Mouse (Mus musculus) forebrain, embryonic 16.5 days (tissue): Measurements from ENCODE around the gene Frmd4a. TPM values are rescaled to one million over a fixed set of nuclear protein-coding genes. Genes with fewer than 3 reads are reported as not detected.
A peak's percentile ranks its signal among the peaks of the same experiment; 100 is the strongest.

Experiments
- ATAC-seq: fragments of 200-750 bp; cut with Nextera tagmentation; 2 replicates; pipeline ENCODE4 v1.8.0; 2017; ENCODE audit warnings: mild to moderate bottlenecking, moderate library complexity
- H3K27ac ChIP-seq: fragments of 300-500 bp; sonication (generic); 2 replicates; pipeline ENCODE4 v1.5.1; 2014; ENCODE audit warnings: low read length, control low read depth
- H3K27me3 ChIP-seq: fragments of 300-500 bp; sonication (generic); replicated peaks from 2 replicates; pipeline ENCODE4 v1.6.1; 2014; ENCODE audit warnings: low read length; ENCODE audit not compliant: control insufficient read depth, insufficient read depth
- H3K36me3 ChIP-seq: fragments of 300-500 bp; sonication (generic); 2 replicates; pipeline ENCODE4 v1.6.1; 2014; ENCODE audit not compliant: control insufficient read depth, insufficient read depth
- H3K4me1 ChIP-seq: fragments of 300-500 bp; sonication (generic); replicated peaks from 2 replicates; pipeline ENCODE4 v1.6.1; 2014; ENCODE audit warnings: low read length; ENCODE audit not compliant: control insufficient read depth, insufficient read depth
- H3K4me2 ChIP-seq: fragments of 300-500 bp; sonication (generic); 2 replicates; pipeline ENCODE4 v1.6.1; 2014; ENCODE audit warnings: mild to moderate bottlenecking, low read length, control low read depth
- H3K4me3 ChIP-seq: fragments of 300-500 bp; sonication (generic); replicated peaks from 2 replicates; pipeline ENCODE4 v1.5.1; 2014; ENCODE audit warnings: mild to moderate bottlenecking, low read length, control low read depth
- H3K9ac ChIP-seq: fragments of 300-500 bp; sonication (generic); replicated peaks from 2 replicates; pipeline ENCODE4 v1.6.1; 2014; ENCODE audit warnings: low read depth, low read length, control low read depth
- H3K9me3 ChIP-seq: fragments of 300-500 bp; sonication (generic); 2 replicates; pipeline ENCODE4 v1.6.1; 2016; ENCODE audit warnings: low read length; ENCODE audit not compliant: control insufficient read depth
- WGBS: fragments of 180-500 bp; shearing (Covaris S2); extraction: QIAGEN DNeasy Blood & Tissue Kit; methylation state at CpG from one replicate; pipeline ENCODE4 v1.1.7; 2014; 5-methylcytosine and 5-hydroxymethylcytosine counted together
- polyA plus RNA-seq: library from polyadenylated mRNA; unstranded; fragments of >200 nt; fragmentation: Nextera tagmentation; extraction: Ambion mirVana; gene quantifications from 2 replicates; pipeline ENCODE4 v1.2.1, GENCODE M21; 2015

Frmd4a gene
- polyA plus RNA-seq, 1 experiment from 2014 or later, result 97.9 TPM

DNA sequence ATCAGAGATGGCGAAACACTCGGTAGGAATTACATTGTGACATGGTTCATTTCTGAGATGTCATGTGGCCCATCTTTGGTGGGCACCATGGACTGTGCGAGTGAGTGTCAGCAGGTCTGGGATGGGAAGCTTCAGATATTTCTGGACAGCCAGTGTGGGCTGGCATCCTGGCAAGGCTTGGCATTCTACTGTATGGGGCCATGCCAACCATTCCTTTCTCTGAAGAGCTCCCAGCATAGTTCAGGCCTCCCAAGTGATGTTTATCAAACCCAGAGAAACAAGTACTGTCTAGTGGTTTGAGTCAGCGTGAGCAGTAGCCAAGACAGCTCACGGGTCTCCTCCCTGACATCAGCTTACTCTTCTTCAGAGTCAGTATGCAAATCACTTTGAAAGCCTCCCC, 551.5 kb downstream of the Frmd4a start:
- Histone ChIP-seq H3K27ac (no peak overlapping the region), H3K9me3 (no peaks in the 10 kb centered on the region), H3K4me1 (no peaks in the 10 kb centered on the region), H3K36me3 (peaks cover 17% of the 10 kb centered on the region), H3K4me2 (no peak overlapping the region), H3K4me3 (no peak overlapping the region), H3K9ac (no peak overlapping the region), H3K27me3 (no peaks in the 10 kb centered on the region)
- WGBS, result 81% methylated on average over 5 of the region's 5 CpGs
- no peak for ATAC-seq

- Histone ChIP-seq H3K9ac (no peak overlapping the region), H3K36me3 (peaks cover 17% of the 10 kb centered on the region), H3K27me3 (no peaks in the 10 kb centered on the region), H3K27ac (no peak overlapping the region), H3K4me3 (no peak overlapping the region), H3K4me2 (no peak overlapping the region), H3K9me3 (no peaks in the 10 kb centered on the region), H3K4me1 (no peaks in the 10 kb centered on the region)
- 86% methylated on average over 10 of the region's 10 CpGs for WGBS
- no peak for ATAC-seq
Observed at GRCm38 (mm10) chr2:4570186-4570861, 552.8 kb downstream of the Frmd4a start.

GRCm38 (mm10) chr2:4572498-4573263, 555.2 kb downstream of the Frmd4a start:
- ATAC-seq, result no peak
- 87% methylated on average over 7 of the region's 7 CpGs for WGBS
- no peak overlapping the region for H3K27ac ChIP-seq
- no peak overlapping the region for H3K4me3 ChIP-seq
- H3K36me3 ChIP-seq, result peaks cover 16% of the 10 kb centered on the region
- no peak overlapping the region for H3K9ac ChIP-seq
- H3K9me3 ChIP-seq, result no peaks in the 10 kb centered on the region
- H3K4me1 ChIP-seq, result no peaks in the 10 kb centered on the region
- H3K27me3 ChIP-seq, result no peaks in the 10 kb centered on the region
- no peak overlapping the region for H3K4me2 ChIP-seq

DNA sequence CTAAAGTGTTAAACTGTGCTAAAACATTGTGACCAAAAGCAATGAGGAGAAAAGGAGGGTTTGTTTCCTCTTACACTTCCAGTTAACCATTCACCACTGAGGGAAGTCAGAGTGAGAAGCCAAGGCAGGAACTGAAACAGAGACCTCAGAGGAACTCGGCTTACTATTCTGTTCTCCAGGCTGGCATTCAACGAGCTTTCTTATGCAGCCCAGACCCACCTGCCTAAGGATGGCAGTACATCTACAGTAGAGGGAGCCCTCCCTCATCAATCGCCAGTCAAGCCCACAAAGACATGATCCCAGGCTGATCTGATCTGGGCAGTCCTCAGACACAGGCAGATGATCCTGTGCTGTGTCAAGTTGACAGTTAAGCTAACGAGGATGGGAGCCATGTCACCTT, 555.9 kb downstream of the Frmd4a start:
- 70% methylated on average over 4 of the region's 4 CpGs for WGBS

GRCm38 (mm10) chr2:4574251-4574650, 556.7 kb downstream of the Frmd4a start:
- no peak overlapping the region for H3K4me3 ChIP-seq
- peaks cover 16% of the 10 kb centered on the region for H3K36me3 ChIP-seq
- no peak for ATAC-seq
- WGBS, result 83% methylated on average over 5 of the region's 5 CpGs
- no peak overlapping the region for H3K4me2 ChIP-seq
- no peak overlapping the region for H3K9ac ChIP-seq
- no peaks in the 10 kb centered on the region for H3K4me1 ChIP-seq
- H3K27ac ChIP-seq, result no peak overlapping the region
- H3K27me3 ChIP-seq, result no peaks in the 10 kb centered on the region
- H3K9me3 ChIP-seq, result no peaks in the 10 kb centered on the region

More for the DNA sequence above, 555.9 kb downstream of the Frmd4a start:
- H3K4me2 ChIP-seq, result no peak overlapping the region
- no peaks in the 10 kb centered on the region for H3K27me3 ChIP-seq
- H3K9me3 ChIP-seq, result no peaks in the 10 kb centered on the region
- H3K9ac ChIP-seq, result no peak overlapping the region
- H3K36me3 ChIP-seq, result peaks cover 16% of the 10 kb centered on the region
- no peak overlapping the region for H3K27ac ChIP-seq
- H3K4me1 ChIP-seq, result no peaks in the 10 kb centered on the region
- ATAC-seq, result no peak
- no peak overlapping the region for H3K4me3 ChIP-seq

- Histone ChIP-seq H3K4me1 (no peaks in the 10 kb centered on the region), H3K27me3 (no peaks in the 10 kb centered on the region), H3K4me3 (no peak overlapping the region), H3K36me3 (peaks cover 16% of the 10 kb centered on the region), H3K9ac (no peak overlapping the region), H3K27ac (no peak overlapping the region), H3K9me3 (no peaks in the 10 kb centered on the region), H3K4me2 (no peak overlapping the region)
- no peak for ATAC-seq
- WGBS, result 65% methylated on average over 2 of the region's 2 CpGs
Observed at GRCm38 (mm10) chr2:4575163-4575562, 557.6 kb downstream of the Frmd4a start.

- 82% methylated on average over 7 of the region's 7 CpGs for WGBS
- Histone ChIP-seq H3K9me3 (no peaks in the 10 kb centered on the region), H3K9ac (no peak overlapping the region), H3K27ac (no peak overlapping the region), H3K36me3 (peaks cover 16% of the 10 kb centered on the region), H3K4me1 (no peaks in the 10 kb centered on the region), H3K4me3 (no peak overlapping the region), H3K27me3 (no peaks in the 10 kb centered on the region), H3K4me2 (no peak overlapping the region)
- no peak for ATAC-seq
Observed at GRCm38 (mm10) chr2:4575975-4576374, 558.5 kb downstream of the Frmd4a start.

- Histone ChIP-seq H3K9me3 (no peaks in the 10 kb centered on the region), H3K4me1 (no peaks in the 10 kb centered on the region), H3K4me2 (no peak overlapping the region), H3K9ac (no peak overlapping the region), H3K4me3 (no peak overlapping the region), H3K27ac (no peak overlapping the region), H3K27me3 (no peaks in the 10 kb centered on the region), H3K36me3 (peaks cover 3% of the 10 kb centered on the region)
- WGBS, result 89% methylated on average over 5 of the region's 5 CpGs
- no peak for ATAC-seq
Observed at GRCm38 (mm10) chr2:4578291-4578690, 560.8 kb downstream of the Frmd4a start.

DNA sequence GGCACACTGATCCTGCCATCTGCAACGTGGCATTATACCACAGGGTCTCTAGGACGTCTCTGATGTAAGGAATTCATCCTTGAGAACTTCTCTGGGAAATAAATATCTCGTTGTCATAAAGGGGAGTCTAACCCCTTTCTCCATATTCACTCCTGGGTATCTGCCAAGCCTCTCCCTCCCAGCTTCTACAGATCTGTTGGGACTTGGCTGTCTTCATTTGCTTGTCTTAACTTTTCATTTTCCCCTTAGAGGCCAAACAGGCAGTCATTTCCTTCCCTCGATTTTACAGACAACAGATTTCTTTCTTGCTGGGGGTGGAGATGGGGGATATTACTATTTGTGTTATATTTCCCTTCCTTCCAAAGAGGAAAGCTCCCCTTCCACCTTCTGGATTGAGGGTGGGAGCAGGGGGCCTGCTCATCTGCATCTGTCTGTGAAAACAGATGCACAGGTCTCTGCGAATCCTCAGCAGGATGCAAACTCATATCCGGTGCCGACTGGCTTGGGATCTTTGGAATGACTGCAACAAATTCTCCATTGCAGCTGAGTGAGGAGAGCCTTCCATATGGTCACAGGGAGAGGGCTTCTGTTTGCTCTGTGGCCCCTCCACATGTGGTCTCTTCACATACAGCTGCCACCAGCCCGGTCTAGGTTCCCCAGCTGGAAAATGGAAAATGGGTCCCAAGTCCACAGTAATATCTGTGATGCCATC, 562.0 kb downstream of the Frmd4a start:
- H3K4me3 ChIP-seq, result no peak overlapping the region
- 76% methylated on average over 8 of the region's 8 CpGs for WGBS
- no peak overlapping the region for H3K9ac ChIP-seq
- H3K9me3 ChIP-seq, result no peaks in the 10 kb centered on the region
- no peak for ATAC-seq
- no peaks in the 10 kb centered on the region for H3K27me3 ChIP-seq
- H3K4me1 ChIP-seq, result no peaks in the 10 kb centered on the region
- H3K27ac ChIP-seq, result 0 out of 2 replicates have a peak overlapping the region, but pooled peaks have one; percentile 8
- H3K36me3 ChIP-seq, result peaks cover 2% of the 10 kb centered on the region
- no peak overlapping the region for H3K4me2 ChIP-seq
